Mouse (Mus musculus) olfactory bulb, adult 2 months (tissue): Measurements from ENCODE around the gene Exosc2. TPM values are rescaled to one million over a fixed set of nuclear protein-coding genes. Genes with fewer than 3 reads are reported as not detected.

Experiments
- H3K27ac ChIP-seq: fragments of 200-500 bp; 2 replicates; pipeline ENCODE4 v1.5.1; 2012; ENCODE audit warnings: low read depth, low read length; ENCODE audit not compliant: insufficient read depth
- H3K4me1 ChIP-seq: fragments of 200-500 bp; 2 replicates; pipeline ENCODE4 v1.6.1; 2012; ENCODE audit warnings: low read length; ENCODE audit not compliant: control insufficient read depth, insufficient read depth
- H3K4me3 ChIP-seq: fragments of 200-500 bp; 2 replicates; pipeline ENCODE4 v1.5.1; 2012; ENCODE audit warnings: mild to moderate bottlenecking, low read depth, low read length, moderate library complexity; ENCODE audit not compliant: insufficient read depth
- CTCF ChIP-seq: fragments of 200-500 bp; IDR thresholded peaks from 2 replicates; pipeline ENCODE4 v1.5.1; 2012; ENCODE audit warnings: low read depth, mild to moderate bottlenecking, low read length, moderate library complexity; ENCODE audit not compliant: insufficient read depth
- POLR2A ChIP-seq: fragments of 200-500 bp; IDR thresholded peaks from 2 replicates; pipeline ENCODE4 v1.6.1; 2012; ENCODE audit warnings: mild to moderate bottlenecking, low read depth, low read length, moderate library complexity; ENCODE audit not compliant: insufficient read depth
- WGBS: fragments of 180-500 bp; shearing (Covaris S2); methylation state at CpG from one replicate; pipeline ENCODE4 v1.1.7; 2018; 5-methylcytosine and 5-hydroxymethylcytosine counted together
- polyA plus RNA-seq: library from polyadenylated mRNA; stranded (reverse); fragments of >200 nt; gene quantifications from 2 replicates; pipeline ENCODE4 v1.2.4, GENCODE M21; 2012; ENCODE audit warnings: low replicate concordance; ENCODE audit not compliant: missing spikeins, insufficient read depth, insufficient read length

Exosc2 gene
- polyA plus RNA-seq, result not detected in 2 replicates

GRCm38 (mm10) chr2:31670551-31671035, at the start of gene Exosc2:
TSS of gene Exosc2 (plus strand) at chr2:31670715.
- WGBS, result under 1% methylated on average over 27 of the region's 27 CpGs
- no peak within 1 kb of the TSS for H3K27ac ChIP-seq
- peak; percentile 92 for TF ChIP-seq POLR2A
- no peak for TF ChIP-seq CTCF

GRCm38 (mm10) chr2:31633531-31633930, 37.0 kb upstream of the Exosc2 start:
- Histone ChIP-seq H3K4me3 (no peak overlapping the region), H3K27ac (no peak overlapping the region), H3K4me1 (peaks cover 17% of the 10 kb centered on the region)
- TF ChIP-seq CTCF (no peak), POLR2A (no peak)
- WGBS, result 61% methylated on average over 3 of the region's 3 CpGs

More at GRCm38 (mm10) chr2:31670551-31671035, at the start of gene Exosc2:
- Histone ChIP-seq H3K4me1 (0 out of 2 replicates have a peak, but pooled peaks cover 4% of the 10 kb centered on the region), H3K4me3 (peak within 1 kb of the TSS; percentile 83)

- Histone ChIP-seq H3K27ac (no peak overlapping the region), H3K4me3 (no peak overlapping the region), H3K4me1 (peaks cover 26% of the 10 kb centered on the region)
- TF ChIP-seq CTCF (no peak), POLR2A (no peak)
- 2% methylated on average over 49 of the region's 52 CpGs for WGBS
Measured at GRCm38 (mm10) chr2:31635281-31636137, 35.0 kb upstream of the Exosc2 start.

- Histone ChIP-seq H3K4me3 (no peak overlapping the region), H3K27ac (no peak overlapping the region), H3K4me1 (peaks cover 28% of the 10 kb centered on the region)
- 1% methylated on average over 48 of the region's 48 CpGs for whole genome bisulfite sequencing
- TF ChIP-seq CTCF (no peak), POLR2A (no peak)
Measured at GRCm38 (mm10) chr2:31636138-31636741, 34.3 kb upstream of the Exosc2 start.

- H3K27ac ChIP-seq, result no peak overlapping the region
- H3K4me3 ChIP-seq, result no peak overlapping the region
- H3K4me1 ChIP-seq, result peaks cover 29% of the 10 kb centered on the region
- WGBS, result 2% methylated on average over 35 of the region's 35 CpGs
- no peak for TF ChIP-seq CTCF
Measured at GRCm38 (mm10) chr2:31636742-31637141, 33.8 kb upstream of the Exosc2 start.

- Histone ChIP-seq H3K4me1 (peaks cover 29% of the 10 kb centered on the region), H3K27ac (no peak overlapping the region), H3K4me3 (no peak overlapping the region)
- 3% methylated on average over 12 of the region's 12 CpGs for WGBS
- TF ChIP-seq CTCF, result no peak
- TF ChIP-seq POLR2A, result no peak
Measured at GRCm38 (mm10) chr2:31637311-31637710, 33.2 kb upstream of the Exosc2 start.

GRCm38 (mm10) chr2:31637807-31638206, 32.7 kb upstream of the Exosc2 start:
- no peak overlapping the region for H3K27ac ChIP-seq
- TF ChIP-seq POLR2A (no peak), CTCF (peak; percentile 51; the same call in 1 of the 2 replicates)
- peaks cover 29% of the 10 kb centered on the region for H3K4me1 ChIP-seq
- no peak overlapping the region for H3K4me3 ChIP-seq
- WGBS, result 2% methylated on average over 22 of the region's 22 CpGs

- H3K27ac ChIP-seq, result no peak overlapping the region
- no peak for TF ChIP-seq CTCF
- no peak for TF ChIP-seq POLR2A
- H3K4me1 ChIP-seq, result peaks cover 29% of the 10 kb centered on the region
- H3K4me3 ChIP-seq, result no peak overlapping the region
- WGBS, result 13% methylated on average over 34 of the region's 34 CpGs
Measured at GRCm38 (mm10) chr2:31638581-31639465, 31.7 kb upstream of the Exosc2 start.
